Mouse (Mus musculus): Measurements from ENCODE around the gene Olfr657. TPM values are rescaled to one million over a fixed set of nuclear protein-coding genes. Genes with fewer than 3 reads are reported as not detected.

The Olfr657 gene
- polyA plus RNA-seq, 1 experiment from 2014 or later: not detected

DNA sequence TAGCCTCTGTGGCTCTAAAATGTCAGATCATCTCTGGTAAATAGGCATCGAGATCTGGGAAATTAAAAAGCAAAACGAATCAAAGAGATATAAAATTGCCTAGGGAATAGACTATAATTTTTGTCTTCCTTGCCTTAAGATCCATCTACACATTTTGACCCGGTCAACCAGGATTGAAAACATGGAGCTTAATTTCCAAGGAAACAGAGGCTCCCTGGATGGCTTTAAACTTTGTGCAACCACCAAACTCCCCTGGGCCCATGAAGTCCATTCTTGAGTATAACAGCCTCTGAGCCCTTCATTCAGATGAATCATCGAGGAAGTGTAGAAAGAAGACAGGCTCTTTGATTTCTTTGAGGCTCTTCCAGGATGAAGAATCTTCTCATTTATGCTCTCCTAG, 10.9 kb upstream of the Olfr657 start, which contains the start of gene Olfr656:
Gene Olfr656, plus strand, starts transcription at position 301 of the 400 bp plus-strand sequence.
- no peak within 1 kb of the TSS for H3K27ac ChIP-seq (ENCODE audit: low read depth, low read length)
- H3K27me3 ChIP-seq (ENCODE audit: control insufficient read depth, insufficient read depth, low read length): no peaks in the 10 kb centered on the region
- no peak within 1 kb of the TSS for H3K9ac ChIP-seq (ENCODE audit: low read depth, low read length)
- WGBS: 87% methylated on average over 4 of the region's 4 CpGs
- no peak within 1 kb of the TSS for H3K4me3 ChIP-seq (ENCODE audit: low read depth, low read length)
- no peak for ATAC-seq (ENCODE audit: low FRiP score)
- no peak within 1 kb of the TSS for H3K4me2 ChIP-seq (replicated peaks; ENCODE audit: low read depth, low read length)
- no peak for DNase-seq (ENCODE audit: low spot score)
- no peaks in the 10 kb centered on the region for H3K9me3 ChIP-seq (ENCODE audit: control insufficient read depth, low read length)
- H3K36me3 ChIP-seq (ENCODE audit: control insufficient read depth, insufficient read depth, low read length): no peaks in the 10 kb centered on the region
- no peaks in the 10 kb centered on the region for H3K4me1 ChIP-seq (replicated peaks; ENCODE audit: control insufficient read depth, insufficient read depth, low read length)

DNA sequence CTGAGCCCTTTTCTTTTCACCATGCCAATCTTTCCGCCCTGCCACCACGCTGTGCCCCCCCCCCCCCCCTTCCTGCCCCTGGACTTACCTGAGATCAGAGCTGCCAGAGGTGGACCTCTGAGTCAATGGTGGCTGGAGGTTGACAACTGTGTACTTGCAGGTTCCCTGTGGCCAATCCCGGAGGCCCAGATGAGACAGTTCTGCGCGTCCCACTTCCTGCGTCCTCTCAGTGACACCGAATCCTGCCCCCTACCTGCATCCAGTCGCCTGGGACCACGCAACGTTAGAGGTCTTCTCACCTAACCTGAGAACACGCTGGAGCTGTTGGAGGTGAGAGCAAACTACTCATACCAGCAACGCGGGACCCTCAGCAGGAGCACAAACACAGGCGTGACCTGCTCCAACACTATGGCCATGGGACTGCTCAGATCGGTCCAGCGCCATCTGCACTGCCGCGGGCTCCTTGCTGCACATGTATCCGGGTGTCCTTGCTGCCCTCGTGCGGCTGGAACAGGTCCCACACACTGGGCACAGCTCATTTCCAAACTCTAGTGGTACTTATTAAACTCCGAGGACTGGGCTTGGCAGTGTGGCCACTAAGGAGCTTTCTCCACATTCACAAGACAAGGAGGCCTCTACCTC, 22.4 kb downstream of the Olfr657 start, which contains the start of gene Olfr658:
Gene Olfr658, minus strand, starts transcription at position 465 of the 642 bp plus-strand sequence.
- no peaks in the 10 kb centered on the region for H3K36me3 ChIP-seq (ENCODE audit: control insufficient read depth, insufficient read depth, low read length)
- H3K27me3 ChIP-seq (ENCODE audit: control insufficient read depth, insufficient read depth, low read length): no peaks in the 10 kb centered on the region
- H3K9me3 ChIP-seq (ENCODE audit: control insufficient read depth, low read length): no peaks in the 10 kb centered on the region
- 27% methylated on average over 20 of the region's 22 CpGs for WGBS
- peak; percentile 66 for DNase-seq (ENCODE audit: low spot score)
- H3K4me2 ChIP-seq (replicated peaks; ENCODE audit: low read depth, low read length): peak within 1 kb of the TSS; percentile 21
- H3K4me1 ChIP-seq (replicated peaks; ENCODE audit: control insufficient read depth, insufficient read depth, low read length): no peaks in the 10 kb centered on the region
- peak within 1 kb of the TSS; percentile 18 for H3K4me3 ChIP-seq (ENCODE audit: low read depth, low read length)
- ATAC-seq (ENCODE audit: low FRiP score): peak; percentile 95
- H3K9ac ChIP-seq (ENCODE audit: low read depth, low read length): 0 out of 2 replicates have a peak within 1 kb of the TSS, but pooled peaks have one; percentile 45
- no peak within 1 kb of the TSS for H3K27ac ChIP-seq (ENCODE audit: low read depth, low read length)

DNA sequence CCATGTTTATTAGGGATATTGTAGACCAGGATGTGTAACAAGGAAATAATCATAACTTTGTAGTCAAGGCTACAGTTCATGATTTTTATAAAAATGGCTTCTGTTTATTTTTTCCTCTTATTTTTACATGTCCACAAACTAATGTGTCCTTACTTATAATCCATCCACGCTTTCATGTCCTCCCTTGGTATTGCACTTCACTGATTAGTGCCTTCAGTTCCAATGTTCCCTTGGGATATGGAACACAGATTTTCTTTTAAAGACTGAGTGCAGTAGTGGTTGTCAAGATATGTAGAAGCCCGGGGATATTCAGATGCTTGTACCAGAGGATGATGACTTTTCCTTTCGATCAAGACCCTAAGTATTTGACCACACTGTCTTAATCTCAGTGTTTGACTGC, 41.9 kb downstream of the Olfr657 start, which contains the start of gene Olfr659:
Gene Olfr659, plus strand, starts transcription at position 301 of the 400 bp plus-strand sequence.
- no peak within 1 kb of the TSS for H3K4me2 ChIP-seq (replicated peaks; ENCODE audit: low read depth, low read length)
- H3K4me3 ChIP-seq (ENCODE audit: low read depth, low read length): no peak within 1 kb of the TSS
- ATAC-seq (ENCODE audit: low FRiP score) (no peak), DNase-seq (ENCODE audit: low spot score) (no peak)
- no peaks in the 10 kb centered on the region for H3K27me3 ChIP-seq (ENCODE audit: control insufficient read depth, insufficient read depth, low read length)
- H3K36me3 ChIP-seq (ENCODE audit: control insufficient read depth, insufficient read depth, low read length): no peaks in the 10 kb centered on the region
- H3K9me3 ChIP-seq (ENCODE audit: control insufficient read depth, low read length): no peaks in the 10 kb centered on the region
- no peaks in the 10 kb centered on the region for H3K4me1 ChIP-seq (replicated peaks; ENCODE audit: control insufficient read depth, insufficient read depth, low read length)
- H3K9ac ChIP-seq (ENCODE audit: low read depth, low read length): no peak within 1 kb of the TSS
- no peak within 1 kb of the TSS for H3K27ac ChIP-seq (ENCODE audit: low read depth, low read length)
- WGBS: 85% methylated on average over 3 of the region's 3 CpGs

DNA sequence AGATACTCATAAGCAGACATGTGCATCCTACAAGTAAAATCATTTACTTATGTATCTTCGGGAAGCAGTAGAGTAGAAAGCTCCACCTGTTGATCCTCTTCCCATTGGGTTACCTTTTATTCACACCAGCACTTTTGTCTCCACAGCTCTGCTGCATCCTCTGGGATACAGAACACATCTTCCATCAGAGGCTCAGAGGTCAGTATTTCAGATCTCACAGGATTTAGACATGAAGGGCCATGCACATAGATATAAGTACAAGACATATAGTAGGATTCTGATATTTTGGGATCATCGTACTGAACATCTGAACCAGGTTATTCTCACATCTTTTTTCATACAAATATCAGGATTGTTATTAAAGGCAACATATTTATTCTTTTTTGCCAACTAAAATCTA, 61.6 kb downstream of the Olfr657 start, which contains the start of gene Olfr661:
Gene Olfr661, plus strand, starts transcription at position 301 of the 400 bp plus-strand sequence.
- Histone ChIP-seq H3K4me2 (replicated peaks; ENCODE audit: low read depth, low read length) (no peak within 1 kb of the TSS), H3K27ac (ENCODE audit: low read depth, low read length) (no peak within 1 kb of the TSS), H3K4me3 (ENCODE audit: low read depth, low read length) (no peak within 1 kb of the TSS), H3K36me3 (ENCODE audit: control insufficient read depth, insufficient read depth, low read length) (no peaks in the 10 kb centered on the region), H3K9me3 (ENCODE audit: control insufficient read depth, low read length) (no peaks in the 10 kb centered on the region), H3K9ac (ENCODE audit: low read depth, low read length) (no peak within 1 kb of the TSS), H3K4me1 (replicated peaks; ENCODE audit: control insufficient read depth, insufficient read depth, low read length) (no peaks in the 10 kb centered on the region), H3K27me3 (ENCODE audit: control insufficient read depth, insufficient read depth, low read length) (no peaks in the 10 kb centered on the region)
- DNase-seq (ENCODE audit: low spot score) (no peak), ATAC-seq (ENCODE audit: low FRiP score) (no peak)
- 92% methylated on average over 2 of the region's 2 CpGs for WGBS

Other genes with a start within 250 kb of the Olfr657 start
- 0.11 and 0.32 TPM in 2 replicates for gene Trim30c, start 224.0 kb upstream of the Olfr657 start, polyA plus RNA-seq (2014; fragmentation: Nextera tagmentation; extraction: Ambion mirVana)
- gene Trim30a, start 159.6 kb upstream of the Olfr657 start, polyA plus RNA-seq (2014; fragmentation: Nextera tagmentation; extraction: Ambion mirVana): 0.74 and 0.81 TPM in 2 replicates
- 0.11 and 0.31 TPM in 2 replicates for gene Trim30d, start 116.9 kb upstream of the Olfr657 start, polyA plus RNA-seq (2014; fragmentation: Nextera tagmentation; extraction: Ambion mirVana)
- gene Olfr651, start 74.7 kb upstream of the Olfr657 start, polyA plus RNA-seq (2014; fragmentation: Nextera tagmentation; extraction: Ambion mirVana): not detected in 2 replicates
- not detected in 2 replicates for gene Olfr652, start 63.9 kb upstream of the Olfr657 start, polyA plus RNA-seq (2014; fragmentation: Nextera tagmentation; extraction: Ambion mirVana)
- not detected in 2 replicates for gene Olfr653, start 47.5 kb upstream of the Olfr657 start, polyA plus RNA-seq (2014; fragmentation: Nextera tagmentation; extraction: Ambion mirVana)
- gene Olfr654, start 37.8 kb upstream of the Olfr657 start, polyA plus RNA-seq (2014; fragmentation: Nextera tagmentation; extraction: Ambion mirVana): not detected in 2 replicates
- not detected in 2 replicates for gene Olfr655, start 23.0 kb upstream of the Olfr657 start, polyA plus RNA-seq (2014; fragmentation: Nextera tagmentation; extraction: Ambion mirVana)
- gene Olfr656, start 10.8 kb upstream of the Olfr657 start, polyA plus RNA-seq (2014; fragmentation: Nextera tagmentation; extraction: Ambion mirVana): not detected in 2 replicates
- gene Olfr658, start 22.5 kb downstream of the Olfr657 start, polyA plus RNA-seq (2014; fragmentation: Nextera tagmentation; extraction: Ambion mirVana): not detected in 2 replicates
- not detected in 2 replicates for gene Olfr659, start 42.0 kb downstream of the Olfr657 start, polyA plus RNA-seq (2014; fragmentation: Nextera tagmentation; extraction: Ambion mirVana)
- not detected in 2 replicates for gene Olfr661, start 61.7 kb downstream of the Olfr657 start, polyA plus RNA-seq (2014; fragmentation: Nextera tagmentation; extraction: Ambion mirVana)
- not detected in 2 replicates for gene Usp17le, start 152.7 kb downstream of the Olfr657 start, polyA plus RNA-seq (2014; fragmentation: Nextera tagmentation; extraction: Ambion mirVana)
- not detected in 2 replicates for gene Usp17lb, start 217.8 kb downstream of the Olfr657 start, polyA plus RNA-seq (2014; fragmentation: Nextera tagmentation; extraction: Ambion mirVana)
- gene Usp17la, start 232.2 kb downstream of the Olfr657 start, polyA plus RNA-seq (2014; fragmentation: Nextera tagmentation; extraction: Ambion mirVana): not detected in 2 replicates

Data from hindbrain, embryonic 11.5 days (tissue).